Mouse (Mus musculus): ENCODE data around the gene Sugp2. TPM values are rescaled to one million over a fixed set of nuclear protein-coding genes. Genes with fewer than 3 reads are reported as not detected.

Sugp2 gene
- total and polyA plus RNA-seq, 3 experiments: 10.0 to 23.6 (median 20.1) TPM

GRCm38 (mm10) chr8:70323716-70324115 is 89.7 kb downstream of the Sugp2 start:
- in situ Hi-C loops (cut with MboI; ENCODE audit: low pct_ligation_motif_present, low pct_unique_long_range_greater_than_20kb, low sequenced_read_pairs): no loop called here
- DNase-seq (ENCODE audit: extremely low read depth): no peak
- H3K9me3 ChIP-seq (replicated peaks; ENCODE audit: low read length): peaks cover 7% of the 10 kb centered on the region

DNA sequence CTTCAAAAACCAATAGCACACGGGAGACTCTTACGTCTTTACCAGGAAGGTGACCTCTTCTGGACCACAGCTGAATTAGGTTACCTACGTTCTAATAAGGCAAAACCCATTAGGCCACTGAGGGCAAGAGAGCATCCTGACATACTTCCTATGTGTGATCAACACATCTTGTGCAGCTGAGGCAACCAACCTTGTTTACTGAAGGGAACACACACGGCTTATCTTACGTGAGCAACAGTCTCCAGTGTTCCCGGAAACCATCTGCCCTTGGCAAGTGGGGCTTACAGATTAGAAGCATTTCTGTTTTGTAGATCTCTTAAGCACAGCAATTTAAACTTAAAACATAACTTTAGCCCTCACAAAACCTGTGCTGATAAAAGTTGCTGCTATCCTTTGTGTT is 93.5 kb downstream of the Sugp2 start:
- dilution Hi-C loops (cut with MboI; ENCODE audit: extremely low pct_ligation_motif_present, extremely low pct_unique_long_range_greater_than_20kb, low sequenced_read_pairs): no loop called here
- no peak for DNase-seq (ENCODE audit: extremely low read depth)
- peaks cover 20 to 30% of the 10 kb centered on the region in 2 experiments for H3K36me3 ChIP-seq (replicated peaks in 1 of 2; ENCODE audit: control insufficient read depth in 1 of 2, insufficient read depth in 1 of 2, low read length in 1 of 2)
- no peak overlapping the region for H3K9ac ChIP-seq (ENCODE audit: insufficient read depth, low read depth)
- no peak overlapping the region for H3K27ac ChIP-seq (ENCODE audit: insufficient read depth, low read depth)
- no peaks in the 10 kb centered on the region for H3K79me2 ChIP-seq (replicated peaks; ENCODE audit: control insufficient read depth, extremely low read depth, insufficient read depth, poor library complexity, severe bottlenecking)
- peaks cover 3 to 9% of the 10 kb centered on the region in 2 experiments for H3K4me1 ChIP-seq (ENCODE audit: control insufficient read depth in 1 of 2, insufficient read depth in 2 of 2)
- H3K9me3 ChIP-seq (replicated peaks; ENCODE audit: low read length): peaks cover 16% of the 10 kb centered on the region
- H3K4me3 ChIP-seq (replicated peaks in 1 of 3; ENCODE audit: low read depth in 2 of 3, low read length in 2 of 3, poor library complexity in 1 of 3): no peak overlapping the region
- H3K27me3 ChIP-seq (replicated peaks): peaks cover 3% of the 10 kb centered on the region
- no peak overlapping the region for H3K4me2 ChIP-seq (ENCODE audit: insufficient read depth, low read depth, poor library complexity, severe bottlenecking)
- TF ChIP-seq HCFC1 (IDR thresholded peaks at IDR 0.05; ENCODE audit: low read depth, low read length) (no peak), E2F4 (IDR thresholded peaks at IDR 0.05; ENCODE audit: insufficient replicate concordance, low read depth, low read length) (no peak), RCOR1 (conservative IDR thresholded peaks at IDR 0.05; ENCODE audit: low read depth, low read length) (no peak), USF1 (IDR thresholded peaks at IDR 0.05; ENCODE audit: low read depth, low read length) (no peak), MAZ (IDR thresholded peaks at IDR 0.05; ENCODE audit: low read depth, low read length) (no peak), RAD21 (IDR thresholded peaks at IDR 0.05; ENCODE audit: low read depth, low read length) (no peak)
- in situ Hi-C loops (cut with MboI; ENCODE audit: low pct_ligation_motif_present, low pct_unique_long_range_greater_than_20kb, low sequenced_read_pairs): no loop called here

More at GRCm38 (mm10) chr8:70323716-70324115, 89.7 kb downstream of the Sugp2 start:
- no peak for TF ChIP-seq MEF2A (IDR thresholded peaks at IDR 0.05; ENCODE audit: borderline replicate concordance, low read depth, low read length)
- peak in 1 of 2 experiments; percentile 42; a peak in 2 of 4 replicates for TF ChIP-seq CTCF (conservative IDR thresholded peaks at IDR 0.05 in 1 of 2, IDR thresholded peaks at IDR 0.05 in 1 of 2; ENCODE audit: low read depth in 2 of 2, low read length in 2 of 2)
- no peak overlapping the region for H3K9ac ChIP-seq (ENCODE audit: insufficient read depth, low read depth)
- H3K27me3 ChIP-seq (replicated peaks): peaks cover 13% of the 10 kb centered on the region
- H3K4me3 ChIP-seq (replicated peaks in 1 of 3; ENCODE audit: low read depth in 2 of 3, low read length in 2 of 3, poor library complexity in 1 of 3): no peak overlapping the region
- peaks cover 11 to 19% of the 10 kb centered on the region in 2 experiments for H3K4me1 ChIP-seq (ENCODE audit: control insufficient read depth in 1 of 2, insufficient read depth in 2 of 2)
- H3K4me2 ChIP-seq (ENCODE audit: insufficient read depth, low read depth, poor library complexity, severe bottlenecking): no peak overlapping the region
- H3K36me3 ChIP-seq (replicated peaks in 1 of 2; ENCODE audit: control insufficient read depth in 1 of 2, insufficient read depth in 1 of 2, low read length in 1 of 2): peaks cover 0 to 1% of the 10 kb centered on the region in 2 experiments
- no peaks in the 10 kb centered on the region for H3K79me2 ChIP-seq (replicated peaks; ENCODE audit: control insufficient read depth, extremely low read depth, insufficient read depth, poor library complexity, severe bottlenecking)
- dilution Hi-C loops (cut with MboI; ENCODE audit: extremely low pct_ligation_motif_present, extremely low pct_unique_long_range_greater_than_20kb, low sequenced_read_pairs): no loop called here
- H3K27ac ChIP-seq (ENCODE audit: insufficient read depth, low read depth): no peak overlapping the region

DNA sequence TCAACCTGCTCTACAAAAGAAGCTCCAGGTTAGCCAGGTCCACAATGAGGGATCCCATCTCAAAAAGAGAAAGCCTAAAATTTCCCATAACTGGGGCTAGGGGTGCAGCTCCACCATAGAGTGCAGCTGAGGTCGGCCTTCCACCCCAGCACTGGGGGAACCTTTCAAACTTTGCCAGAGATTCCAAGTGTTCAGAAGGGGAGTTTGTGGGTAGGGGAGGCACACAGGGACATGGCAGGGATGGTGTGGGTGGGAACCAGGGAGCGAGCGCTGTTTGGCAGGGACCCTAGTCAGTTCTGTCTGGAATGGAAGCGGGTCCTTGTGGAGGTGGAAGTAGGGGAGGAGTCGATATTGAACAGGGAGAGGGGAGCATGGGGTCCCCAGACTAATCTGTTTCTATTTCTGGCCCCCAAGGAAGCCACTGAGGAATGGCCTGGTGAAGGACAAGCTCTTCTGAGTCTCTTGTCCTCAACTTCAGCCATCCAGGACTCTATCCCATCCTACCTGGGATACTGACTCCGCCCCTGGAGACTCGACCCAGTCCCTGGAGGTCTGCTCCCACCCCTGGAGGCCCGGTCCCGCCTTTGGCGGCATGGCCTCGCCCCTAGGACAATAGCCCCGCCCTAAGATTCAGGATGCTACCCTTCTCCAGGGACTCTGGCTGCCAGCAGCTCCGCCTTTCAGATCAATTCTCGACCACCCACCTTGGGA is 95.3 kb downstream of the Sugp2 start, which contains the start of gene Gdf1:
TSS of gene Gdf1 (plus strand) at position 694 of the 711 bp plus-strand sequence.
- H3K4me1 ChIP-seq (ENCODE audit: control insufficient read depth in 1 of 2, insufficient read depth in 2 of 2): no peaks in the 10 kb centered on the region
- H3K27ac ChIP-seq (ENCODE audit: insufficient read depth, low read depth): no peak within 1 kb of the TSS
- TF ChIP-seq MXI1 (IDR thresholded peaks at IDR 0.05; ENCODE audit: low read depth, low read length): no peak
- no peak for TF ChIP-seq POLR2A (IDR thresholded peaks at IDR 0.05; ENCODE audit: low read depth, low read length)
- no peak for TF ChIP-seq MAZ (IDR thresholded peaks at IDR 0.05; ENCODE audit: low read depth, low read length)
- no peak for TF ChIP-seq ETS1 (conservative IDR thresholded peaks at IDR 0.05; ENCODE audit: low read depth, low read length)
- TF ChIP-seq NRF1 (IDR thresholded peaks at IDR 0.05; ENCODE audit: low read depth, low read length): no peak
- TF ChIP-seq UBTF (IDR thresholded peaks at IDR 0.05; ENCODE audit: low read depth, low read length): no peak
- TF ChIP-seq GABPA (IDR thresholded peaks at IDR 0.05; ENCODE audit: insufficient replicate concordance, low read depth, low read length): no peak
- TF ChIP-seq ZNF384 (IDR thresholded peaks at IDR 0.05; ENCODE audit: low read depth, low read length): no peak
- no peak for TF ChIP-seq POLR2AphosphoS2 (IDR thresholded peaks at IDR 0.05; ENCODE audit: low read depth, low read length)
- TF ChIP-seq CHD1 (IDR thresholded peaks at IDR 0.05; ENCODE audit: low read depth, low read length): no peak
- TF ChIP-seq MAX (IDR thresholded peaks at IDR 0.05; ENCODE audit: low read length): no peak
- TF ChIP-seq PAX5 (IDR thresholded peaks at IDR 0.05; ENCODE audit: low read length): no peak
- no peak for TF ChIP-seq ZMIZ1 (IDR thresholded peaks at IDR 0.05; ENCODE audit: low read depth, low read length)
- DNase-seq (ENCODE audit: extremely low read depth): no peak
- H3K4me3 ChIP-seq (replicated peaks in 1 of 3; ENCODE audit: low read depth in 2 of 3, low read length in 2 of 3, poor library complexity in 1 of 3): no peak within 1 kb of the TSS
- peaks cover 38 to 48% of the 10 kb centered on the region in 2 experiments for H3K36me3 ChIP-seq (replicated peaks in 1 of 2; ENCODE audit: control insufficient read depth in 1 of 2, insufficient read depth in 1 of 2, low read length in 1 of 2)
- in situ Hi-C loops (cut with MboI; ENCODE audit: low pct_ligation_motif_present, low pct_unique_long_range_greater_than_20kb, low sequenced_read_pairs) (no loop called here), dilution Hi-C loops (cut with MboI; ENCODE audit: extremely low pct_ligation_motif_present, extremely low pct_unique_long_range_greater_than_20kb, low sequenced_read_pairs) (no loop called here)
- no peak within 1 kb of the TSS for H3K9ac ChIP-seq (ENCODE audit: insufficient read depth, low read depth)
- no peaks in the 10 kb centered on the region for H3K79me2 ChIP-seq (replicated peaks; ENCODE audit: control insufficient read depth, extremely low read depth, insufficient read depth, poor library complexity, severe bottlenecking)
- peaks cover 20% of the 10 kb centered on the region for H3K9me3 ChIP-seq (replicated peaks; ENCODE audit: low read length)
- H3K27me3 ChIP-seq (replicated peaks): peaks cover 3% of the 10 kb centered on the region
- no peak within 1 kb of the TSS for H3K4me2 ChIP-seq (ENCODE audit: insufficient read depth, low read depth, poor library complexity, severe bottlenecking)

Measured in CH12.LX (cell line).